Mouse (Mus musculus): ENCODE measurements around the gene Rac2. TPM values are rescaled to one million over a fixed set of nuclear protein-coding genes. Genes with fewer than 3 reads are reported as not detected.

The Rac2 gene
- polyA plus RNA-seq (2015; fragmentation: Nextera tagmentation; extraction: Ambion mirVana), result 7.4 and 8.4 TPM in 2 replicates

DNA sequence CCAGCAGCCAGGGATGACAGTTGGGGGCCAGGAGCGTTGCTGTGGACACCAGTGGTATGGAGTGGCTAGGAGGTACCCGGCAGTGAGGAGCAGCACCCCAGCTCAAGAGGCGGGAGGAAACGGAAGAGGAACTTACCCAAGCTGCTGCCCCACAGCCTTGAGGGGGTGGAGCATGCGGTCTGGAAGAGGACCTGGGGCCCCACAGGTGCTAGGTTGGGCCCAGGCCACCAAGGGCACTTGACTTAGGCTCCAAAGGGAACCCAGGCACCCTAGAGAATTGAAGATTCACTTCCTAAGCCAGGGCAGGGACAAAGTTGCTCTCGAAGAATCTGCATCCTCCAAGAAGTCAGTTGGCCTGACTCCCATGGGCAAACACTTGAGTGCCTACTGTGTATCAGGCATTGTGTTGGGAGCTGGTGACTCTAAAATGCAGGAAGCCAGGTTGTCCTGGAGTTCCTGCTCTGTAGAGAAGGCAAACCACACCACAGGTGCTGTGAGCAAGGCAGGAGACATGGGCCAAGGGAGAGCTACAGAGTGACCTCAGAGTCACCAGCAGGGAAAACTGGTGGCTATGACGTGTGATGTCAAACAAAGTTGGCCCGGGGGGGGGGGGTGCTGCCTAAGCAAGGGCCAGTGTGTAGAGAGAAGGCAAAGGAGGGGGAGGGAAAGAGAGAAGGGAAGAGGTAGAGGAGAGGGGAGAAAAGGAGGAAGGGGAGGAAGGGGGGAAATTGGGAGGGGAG, at the start of gene Rac2:
TSS of gene Rac2 (minus strand) at position 126 of the 740 bp plus-strand sequence.
- Histone ChIP-seq H3K9ac (no peak within 1 kb of the TSS), H3K9me3 (no peaks in the 10 kb centered on the region), H3K27me3 (replicated peaks) (no peaks in the 10 kb centered on the region), H3K4me3 (no peak within 1 kb of the TSS), H3K36me3 (replicated peaks) (no peaks in the 10 kb centered on the region), H3K27ac (no peak within 1 kb of the TSS), H3K4me2 (no peak within 1 kb of the TSS), H3K4me1 (no peaks in the 10 kb centered on the region)
- WGBS, result 85% methylated on average over 8 of the region's 8 CpGs
- ATAC-seq (replicated peaks), result no peak

DNA sequence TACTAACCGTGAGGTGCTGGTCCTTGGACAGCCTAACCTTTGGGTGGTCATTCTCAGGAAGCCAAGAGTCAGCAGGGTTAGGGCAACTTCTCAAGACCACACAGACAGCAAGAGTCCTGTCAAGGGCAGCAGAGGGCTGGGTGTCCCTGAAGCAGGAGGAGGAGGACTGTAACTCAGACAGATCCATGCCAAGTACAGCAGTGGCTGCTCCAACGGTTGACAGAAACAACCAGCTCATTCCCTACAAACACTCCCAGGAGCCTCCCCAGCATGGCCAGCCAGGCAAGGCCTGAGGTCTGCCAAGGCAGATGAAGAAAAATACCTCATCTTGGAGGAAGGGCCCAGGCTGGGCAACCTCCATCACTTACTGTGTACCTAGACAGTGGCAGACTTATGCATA, 44.4 kb upstream of the Rac2 start:
- no peak overlapping the region for H3K4me3 ChIP-seq
- H3K4me2 ChIP-seq, result no peak overlapping the region
- H3K9me3 ChIP-seq, result no peaks in the 10 kb centered on the region
- H3K36me3 ChIP-seq (replicated peaks), result no peaks in the 10 kb centered on the region
- no peaks in the 10 kb centered on the region for H3K4me1 ChIP-seq
- WGBS, result 89% methylated on average over 2 of the region's 2 CpGs
- peaks cover 4% of the 10 kb centered on the region; the same call in 1 of the 2 replicates for H3K27me3 ChIP-seq (replicated peaks)
- H3K27ac ChIP-seq, result no peak overlapping the region
- no peak overlapping the region for H3K9ac ChIP-seq
- ATAC-seq (replicated peaks), result no peak

DNA sequence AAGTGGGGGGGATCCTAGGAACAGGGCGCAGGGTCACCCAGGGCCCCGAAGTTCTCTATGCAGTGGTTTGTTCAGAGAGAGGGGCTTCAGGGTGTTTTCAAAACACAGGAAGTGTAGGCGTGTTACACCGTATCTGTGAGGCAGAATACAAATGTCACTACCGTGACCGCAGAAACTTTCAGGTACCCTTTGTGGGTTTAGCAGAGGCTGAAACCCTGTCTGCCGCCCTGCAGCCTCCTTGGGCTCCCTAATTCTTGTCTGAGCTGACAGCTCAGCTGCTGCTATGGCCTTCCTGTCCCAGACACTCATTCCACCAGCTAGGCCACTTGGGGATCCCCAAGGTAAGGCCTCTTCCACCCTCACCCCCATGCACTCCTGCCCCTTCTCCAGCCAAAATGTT, 42.0 kb upstream of the Rac2 start:
- no peak overlapping the region for H3K27ac ChIP-seq
- 92% methylated on average over 7 of the region's 7 CpGs for WGBS
- no peak for ATAC-seq (replicated peaks)

DNA sequence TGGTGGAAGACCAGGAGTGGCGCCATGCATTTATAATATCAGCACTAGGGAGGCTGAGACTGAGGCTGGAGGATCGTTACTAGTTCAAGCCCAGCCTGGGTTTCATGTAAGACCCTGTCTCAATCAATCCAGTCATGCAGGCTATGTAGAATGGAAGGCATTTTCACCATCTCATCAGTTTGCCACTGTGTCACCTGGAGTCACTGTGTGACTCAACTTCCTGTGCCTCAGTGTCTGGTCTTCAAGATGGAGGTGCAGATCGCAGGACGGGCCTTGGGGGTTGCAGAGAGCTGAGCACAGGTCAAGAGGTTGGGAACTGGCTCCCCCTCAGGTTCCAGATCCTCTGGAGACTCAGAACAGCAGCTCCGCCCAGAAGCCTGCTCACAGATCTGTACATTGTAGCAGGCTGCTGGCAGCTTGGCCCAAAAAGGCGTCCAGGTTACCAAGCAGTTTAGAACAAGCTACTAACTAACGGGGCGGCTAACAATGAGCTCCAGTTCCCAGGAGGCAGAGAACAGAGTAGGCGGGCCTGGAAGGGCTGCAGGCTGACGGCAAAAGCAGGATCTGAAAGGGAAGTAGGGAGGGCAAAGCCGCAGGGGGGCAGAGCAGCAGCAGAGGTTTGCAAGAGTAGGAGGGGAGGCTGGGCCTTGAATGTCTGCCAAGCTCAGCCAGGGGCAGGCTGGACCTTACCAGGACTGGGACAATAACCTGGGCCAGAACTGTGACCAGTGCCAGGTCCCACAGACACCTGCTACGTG, 38.3 kb upstream of the Rac2 start:
- no peak for ATAC-seq (replicated peaks)

More for the DNA sequence above, 42.0 kb upstream of the Rac2 start:
- no peak overlapping the region for H3K9ac ChIP-seq
- H3K36me3 ChIP-seq (replicated peaks), result no peaks in the 10 kb centered on the region
- H3K27me3 ChIP-seq (replicated peaks), result no peaks in the 10 kb centered on the region; the same call in 1 of the 2 replicates
- no peaks in the 10 kb centered on the region for H3K9me3 ChIP-seq
- H3K4me1 ChIP-seq, result peaks cover 10% of the 10 kb centered on the region
- H3K4me2 ChIP-seq, result no peak overlapping the region
- H3K4me3 ChIP-seq, result no peak overlapping the region

GRCm38 (mm10) chr15:78607463-78607862, 34.9 kb upstream of the Rac2 start:
- no peaks in the 10 kb centered on the region for H3K27me3 ChIP-seq (replicated peaks)
- H3K4me2 ChIP-seq, result no peak overlapping the region
- no peak overlapping the region for H3K9ac ChIP-seq
- H3K4me1 ChIP-seq, result peaks cover 10% of the 10 kb centered on the region
- no peaks in the 10 kb centered on the region for H3K9me3 ChIP-seq
- 77% methylated on average over 4 of the region's 4 CpGs for WGBS
- no peak for ATAC-seq (replicated peaks)
- H3K27ac ChIP-seq, result no peak overlapping the region
- H3K4me3 ChIP-seq, result no peak overlapping the region
- no peaks in the 10 kb centered on the region for H3K36me3 ChIP-seq (replicated peaks)

More for the DNA sequence above, 38.3 kb upstream of the Rac2 start:
- Histone ChIP-seq H3K27me3 (replicated peaks) (no peaks in the 10 kb centered on the region), H3K9me3 (no peaks in the 10 kb centered on the region), H3K4me3 (no peak overlapping the region), H3K36me3 (replicated peaks) (no peaks in the 10 kb centered on the region), H3K4me2 (no peak overlapping the region), H3K9ac (no peak overlapping the region), H3K27ac (0 out of 2 replicates have a peak overlapping the region, but pooled peaks have one; percentile 10), H3K4me1 (peaks cover 10% of the 10 kb centered on the region)
- 40% methylated on average over 12 of the region's 12 CpGs for WGBS

DNA sequence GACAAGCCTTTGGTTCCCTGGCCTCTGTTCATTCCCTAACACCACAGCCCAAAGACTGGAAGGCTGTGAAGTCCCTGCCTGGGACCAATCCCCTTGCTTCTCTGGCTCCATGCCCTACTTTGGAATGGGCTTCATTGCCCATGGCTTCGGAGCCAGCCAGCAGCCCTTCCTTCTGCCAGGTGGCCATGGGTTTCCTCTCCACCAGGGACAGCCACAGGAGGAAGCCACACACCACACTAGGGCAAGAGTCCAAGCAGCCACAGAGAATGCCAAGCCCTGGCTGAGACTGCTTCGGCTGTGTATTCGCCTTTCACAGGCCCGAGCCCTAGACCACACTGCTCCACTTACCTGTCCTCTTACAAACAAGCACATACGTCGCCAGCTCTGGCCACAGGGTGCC, 33.5 kb upstream of the Rac2 start:
- ATAC-seq (replicated peaks), result no peak; the same call in 1 of the 2 replicates
- H3K36me3 ChIP-seq (replicated peaks), result no peaks in the 10 kb centered on the region
- no peak overlapping the region for H3K4me3 ChIP-seq
- no peaks in the 10 kb centered on the region for H3K27me3 ChIP-seq (replicated peaks)
- no peak overlapping the region for H3K27ac ChIP-seq
- no peak overlapping the region for H3K9ac ChIP-seq
- peaks cover 6% of the 10 kb centered on the region for H3K4me1 ChIP-seq
- H3K9me3 ChIP-seq, result no peaks in the 10 kb centered on the region
- 79% methylated on average over 6 of the region's 6 CpGs for WGBS
- no peak overlapping the region for H3K4me2 ChIP-seq

DNA sequence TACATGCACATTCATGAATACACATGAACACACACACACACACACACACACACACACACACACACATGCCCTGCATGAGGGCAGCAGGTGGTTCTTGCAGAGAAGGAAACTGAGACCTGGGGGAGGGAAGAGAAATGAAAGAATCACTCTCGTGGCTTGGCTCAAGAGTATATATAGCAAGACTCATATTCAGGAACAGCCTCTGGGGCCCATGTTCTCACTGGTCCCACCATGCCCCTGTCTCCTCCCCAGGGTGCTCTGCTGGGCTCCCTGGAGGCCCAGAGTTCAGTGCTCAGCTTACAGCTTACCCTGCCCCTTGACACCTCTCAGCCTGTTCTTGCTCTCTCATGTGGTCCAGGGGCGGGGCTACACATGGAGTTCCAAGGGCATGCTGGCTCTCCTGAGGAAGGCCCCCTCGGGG, 32.8 kb upstream of the Rac2 start:
- Histone ChIP-seq H3K27ac (no peak overlapping the region), H3K4me3 (no peak overlapping the region), H3K36me3 (replicated peaks) (no peaks in the 10 kb centered on the region), H3K4me1 (no peaks in the 10 kb centered on the region), H3K9me3 (no peaks in the 10 kb centered on the region), H3K4me2 (no peak overlapping the region), H3K9ac (no peak overlapping the region), H3K27me3 (replicated peaks) (no peaks in the 10 kb centered on the region)
- no peak for ATAC-seq (replicated peaks)
- WGBS, result 66% methylated on average over 3 of the region's 3 CpGs

DNA sequence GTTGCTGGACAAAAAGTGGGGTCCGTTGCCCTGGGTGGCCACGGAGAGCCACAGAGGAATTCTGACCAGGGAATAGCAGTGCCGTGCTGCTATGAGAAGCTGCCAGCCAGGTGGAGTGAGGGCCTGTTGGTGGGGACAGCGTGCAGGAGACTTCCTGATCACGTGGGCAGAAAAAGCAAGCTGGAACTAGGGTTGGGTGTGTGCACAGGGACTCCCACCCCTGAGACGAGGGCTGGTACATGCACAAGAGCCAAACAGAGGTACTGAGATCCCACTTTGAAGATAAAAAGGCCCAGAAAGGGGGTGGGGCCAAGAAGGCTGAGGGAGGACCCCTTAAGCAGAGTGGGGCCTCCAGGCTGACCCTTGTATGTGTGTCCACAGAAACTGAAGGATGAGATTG, 31.7 kb upstream of the Rac2 start:
- WGBS, result 77% methylated on average over 6 of the region's 6 CpGs

GRCm38 (mm10) chr15:78601180-78601579, 28.6 kb upstream of the Rac2 start:
- ATAC-seq (replicated peaks), result no peak
- no peak overlapping the region for H3K4me3 ChIP-seq
- 79% methylated on average over 6 of the region's 6 CpGs for WGBS
- H3K4me2 ChIP-seq, result no peak overlapping the region
- H3K9ac ChIP-seq, result no peak overlapping the region
- no peaks in the 10 kb centered on the region for H3K4me1 ChIP-seq
- H3K36me3 ChIP-seq (replicated peaks), result no peaks in the 10 kb centered on the region
- no peaks in the 10 kb centered on the region for H3K9me3 ChIP-seq
- no peak overlapping the region for H3K27ac ChIP-seq
- H3K27me3 ChIP-seq (replicated peaks), result no peaks in the 10 kb centered on the region

More for the DNA sequence above, 31.7 kb upstream of the Rac2 start:
- no peaks in the 10 kb centered on the region for H3K27me3 ChIP-seq (replicated peaks)
- no peaks in the 10 kb centered on the region for H3K36me3 ChIP-seq (replicated peaks)
- ATAC-seq (replicated peaks), result no peak
- no peaks in the 10 kb centered on the region for H3K4me1 ChIP-seq
- H3K9me3 ChIP-seq, result no peaks in the 10 kb centered on the region
- no peak overlapping the region for H3K4me3 ChIP-seq
- H3K27ac ChIP-seq, result no peak overlapping the region
- no peak overlapping the region for H3K4me2 ChIP-seq
- H3K9ac ChIP-seq, result no peak overlapping the region

DNA sequence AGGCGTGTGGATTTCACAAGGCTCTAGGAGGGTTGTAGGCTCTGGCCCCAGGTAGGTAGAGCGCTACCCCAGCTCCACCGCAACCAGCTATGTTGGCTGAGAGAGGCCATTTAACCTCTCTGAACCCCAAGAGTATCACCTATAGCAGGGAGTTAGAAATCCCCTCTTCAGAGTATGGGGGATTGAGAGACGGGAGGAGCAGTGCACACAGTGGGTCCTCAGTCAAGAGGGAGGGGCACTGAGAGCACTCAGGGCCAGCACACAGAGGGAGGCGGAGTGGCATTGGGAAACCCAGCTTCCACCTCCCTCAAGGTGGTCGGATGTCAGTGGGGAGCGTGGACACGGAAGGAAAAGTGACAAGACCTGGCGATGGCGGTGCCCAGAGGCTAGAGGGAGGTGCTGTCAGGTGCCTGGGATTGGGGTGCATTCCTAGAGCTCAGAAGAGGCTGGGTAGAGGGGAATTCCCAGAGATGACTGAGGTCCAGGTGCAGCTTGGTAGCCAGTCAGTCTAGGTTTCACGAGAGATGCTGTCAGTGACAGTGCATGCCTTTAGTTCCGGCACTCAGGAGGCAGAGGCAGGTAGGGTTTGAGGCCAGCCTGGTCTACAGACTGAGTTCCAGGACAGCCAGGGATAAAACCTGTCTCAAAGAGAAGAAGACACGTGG, 27.1 kb upstream of the Rac2 start:
- 82% methylated on average over 13 of the region's 13 CpGs for WGBS
- H3K36me3 ChIP-seq (replicated peaks), result no peaks in the 10 kb centered on the region
- no peaks in the 10 kb centered on the region for H3K9me3 ChIP-seq
- no peak overlapping the region for H3K4me3 ChIP-seq
- H3K27me3 ChIP-seq (replicated peaks), result no peaks in the 10 kb centered on the region
- H3K4me1 ChIP-seq, result no peaks in the 10 kb centered on the region
- no peak overlapping the region for H3K9ac ChIP-seq
- H3K4me2 ChIP-seq, result no peak overlapping the region
- no peak for ATAC-seq (replicated peaks)
- H3K27ac ChIP-seq, result no peak overlapping the region

GRCm38 (mm10) chr15:78599124-78599523, 26.5 kb upstream of the Rac2 start:
- WGBS, result 83% methylated on average over 6 of the region's 6 CpGs
- no peak overlapping the region for H3K4me3 ChIP-seq
- H3K9ac ChIP-seq, result no peak overlapping the region
- H3K9me3 ChIP-seq, result no peaks in the 10 kb centered on the region
- no peaks in the 10 kb centered on the region for H3K27me3 ChIP-seq (replicated peaks)
- no peak for ATAC-seq (replicated peaks)
- H3K4me2 ChIP-seq, result no peak overlapping the region
- H3K4me1 ChIP-seq, result no peaks in the 10 kb centered on the region
- H3K36me3 ChIP-seq (replicated peaks), result no peaks in the 10 kb centered on the region
- H3K27ac ChIP-seq, result no peak overlapping the region

GRCm38 (mm10) chr15:78597729-78598128, 25.1 kb upstream of the Rac2 start:
- Histone ChIP-seq H3K9ac (no peak overlapping the region), H3K4me3 (no peak overlapping the region), H3K4me1 (no peaks in the 10 kb centered on the region), H3K27me3 (replicated peaks) (no peaks in the 10 kb centered on the region), H3K4me2 (no peak overlapping the region), H3K9me3 (no peaks in the 10 kb centered on the region), H3K36me3 (replicated peaks) (no peaks in the 10 kb centered on the region), H3K27ac (no peak overlapping the region)
- WGBS, result 66% methylated on average over 4 of the region's 4 CpGs
- no peak for ATAC-seq (replicated peaks)
